Mouse (Mus musculus) heart, embryonic 15.5 days (tissue): ENCODE data around the gene Nbas. TPM values are rescaled to one million over a fixed set of nuclear protein-coding genes. Genes with fewer than 3 reads are reported as not detected.

Experiments used
- ATAC-seq: fragments of 200-750 bp; cut with Nextera tagmentation; replicated peaks from 2 replicates; pipeline ENCODE4 v1.8.0; 2017; ENCODE audit warnings: low read depth, moderate TSS enrichment; ENCODE audit not compliant: insufficient number of reproducible peaks, insufficient read depth, low FRiP score
- H3K27ac ChIP-seq: fragments of 300-500 bp; sonication (generic); 2 replicates; pipeline ENCODE4 v1.5.1; 2015; ENCODE audit warnings: mild to moderate bottlenecking, inconsistent platforms
- H3K27me3 ChIP-seq: fragments of 300-500 bp; sonication (generic); 2 replicates; pipeline ENCODE4 v1.6.1; 2015; ENCODE audit warnings: inconsistent platforms
- H3K36me3 ChIP-seq: fragments of 300-500 bp; sonication (generic); 2 replicates; pipeline ENCODE4 v1.6.1; 2015; ENCODE audit warnings: mild to moderate bottlenecking, inconsistent platforms
- H3K4me1 ChIP-seq: fragments of 300-500 bp; sonication (generic); replicated peaks from 2 replicates; pipeline ENCODE4 v1.6.1; 2015; ENCODE audit warnings: inconsistent platforms
- H3K4me2 ChIP-seq: fragments of 300-500 bp; sonication (generic); 2 replicates; pipeline ENCODE4 v1.6.1; 2015; ENCODE audit warnings: inconsistent platforms, mild to moderate bottlenecking, moderate library complexity
- H3K4me3 ChIP-seq: fragments of 300-500 bp; sonication (generic); 2 replicates; pipeline ENCODE4 v1.5.1; 2015; ENCODE audit warnings: mild to moderate bottlenecking, inconsistent platforms
- H3K9ac ChIP-seq: fragments of 300-500 bp; sonication (generic); 2 replicates; pipeline ENCODE4 v1.6.1; 2015; ENCODE audit warnings: mild to moderate bottlenecking, inconsistent platforms
- H3K9me3 ChIP-seq: fragments of 300-500 bp; sonication (generic); replicated peaks from 2 replicates; pipeline ENCODE4 v1.6.1; 2016; ENCODE audit warnings: inconsistent platforms
- WGBS: fragments of 180-500 bp; shearing (Covaris S2); methylation state at CpG from one replicate; pipeline ENCODE4 v1.1.7; 2015; ENCODE audit warnings: mixed read lengths; 5-methylcytosine and 5-hydroxymethylcytosine counted together
- polyA plus RNA-seq: library from polyadenylated mRNA; unstranded; fragments of >200 nt; fragmentation: Nextera tagmentation; extraction: Ambion mirVana; gene quantifications from 2 replicates; pipeline ENCODE4 v1.2.1, GENCODE M21; 2015

Nbas gene
- polyA plus RNA-seq, 1 experiment from 2014 or later = 5.7 TPM

DNA sequence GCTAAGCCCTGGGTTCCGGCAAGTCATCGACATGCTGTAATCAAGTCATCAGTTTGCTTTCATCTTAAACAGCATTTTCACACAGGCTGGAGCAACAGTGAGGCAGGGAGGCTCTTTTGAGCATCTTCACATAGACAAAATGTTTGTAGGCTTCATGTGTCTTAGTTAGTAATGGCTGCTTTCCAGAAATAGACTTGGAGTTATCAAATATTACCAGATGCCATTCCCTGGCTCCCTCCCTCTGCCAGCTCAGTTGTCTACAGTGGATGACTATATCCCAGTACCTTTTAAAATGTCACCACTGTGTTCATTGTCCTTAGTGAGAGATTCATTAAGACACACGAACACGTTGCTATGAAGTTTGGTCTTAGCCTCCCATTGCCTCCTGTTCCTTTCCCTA, 270.2 kb downstream of the Nbas start:
- Histone ChIP-seq H3K4me1 (peaks cover 6% of the 10 kb centered on the region; the same call in 1 of the 2 replicates), H3K4me3 (no peak overlapping the region), H3K27ac (no peak overlapping the region), H3K9ac (no peak overlapping the region), H3K27me3 (no peaks in the 10 kb centered on the region), H3K4me2 (no peak overlapping the region), H3K9me3 (no peaks in the 10 kb centered on the region), H3K36me3 (no peaks in the 10 kb centered on the region)
- ATAC-seq = no peak
- 80% methylated on average over 4 of the region's 4 CpGs for WGBS

GRCm38 (mm10) chr12:13543806-13544205, 274.9 kb downstream of the Nbas start:
- peaks cover 6% of the 10 kb centered on the region; the same call in 1 of the 2 replicates for H3K4me1 ChIP-seq
- H3K27ac ChIP-seq = no peak overlapping the region
- no peaks in the 10 kb centered on the region for H3K9me3 ChIP-seq
- H3K4me2 ChIP-seq = no peak overlapping the region
- H3K36me3 ChIP-seq = no peaks in the 10 kb centered on the region
- ATAC-seq = no peak
- no peak overlapping the region for H3K4me3 ChIP-seq
- no peaks in the 10 kb centered on the region for H3K27me3 ChIP-seq
- 83% methylated on average over 5 of the region's 5 CpGs for WGBS
- no peak overlapping the region for H3K9ac ChIP-seq

GRCm38 (mm10) chr12:13563646-13564289, 294.8 kb downstream of the Nbas start:
- Histone ChIP-seq H3K4me3 (no peak overlapping the region), H3K27ac (no peak overlapping the region), H3K4me1 (no peaks in the 10 kb centered on the region), H3K36me3 (no peaks in the 10 kb centered on the region), H3K9ac (no peak overlapping the region), H3K27me3 (no peaks in the 10 kb centered on the region), H3K4me2 (no peak overlapping the region), H3K9me3 (no peaks in the 10 kb centered on the region)
- 80% methylated on average over 5 of the region's 5 CpGs for WGBS
- ATAC-seq = no peak

DNA sequence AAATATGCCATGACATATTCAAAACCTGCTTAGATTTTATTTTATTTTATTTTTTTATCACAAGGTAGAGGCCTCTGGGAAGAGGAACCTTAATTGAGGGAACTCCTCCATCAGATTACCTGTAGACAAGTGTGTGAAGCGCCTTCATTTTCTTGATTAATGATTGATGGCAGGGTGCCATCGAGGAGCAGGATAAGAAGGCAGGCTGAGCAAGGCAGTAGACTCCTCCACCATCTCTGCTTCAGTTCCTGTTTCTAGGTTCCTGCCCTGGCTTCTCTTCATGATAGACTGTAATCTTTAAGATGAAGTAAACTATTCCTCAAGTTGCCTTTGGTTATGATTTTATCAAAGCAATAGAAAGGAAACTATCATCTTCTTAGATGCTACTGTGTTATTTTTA, 295.4 kb downstream of the Nbas start:
- Histone ChIP-seq H3K4me2 (no peak overlapping the region), H3K9ac (no peak overlapping the region), H3K27me3 (no peaks in the 10 kb centered on the region), H3K36me3 (no peaks in the 10 kb centered on the region), H3K27ac (no peak overlapping the region), H3K9me3 (no peaks in the 10 kb centered on the region), H3K4me3 (no peak overlapping the region), H3K4me1 (no peaks in the 10 kb centered on the region)
- no peak for ATAC-seq
- WGBS = 74% methylated on average over 2 of the region's 2 CpGs

GRCm38 (mm10) chr12:13566421-13566820, 297.5 kb downstream of the Nbas start:
- Histone ChIP-seq H3K9me3 (no peaks in the 10 kb centered on the region), H3K36me3 (no peaks in the 10 kb centered on the region), H3K27me3 (no peaks in the 10 kb centered on the region), H3K27ac (no peak overlapping the region), H3K9ac (no peak overlapping the region), H3K4me3 (no peak overlapping the region), H3K4me1 (no peaks in the 10 kb centered on the region), H3K4me2 (no peak overlapping the region)
- ATAC-seq = no peak
- WGBS = 80% methylated on average over 7 of the region's 7 CpGs

GRCm38 (mm10) chr12:13575158-13575557, 306.2 kb downstream of the Nbas start:
- Histone ChIP-seq H3K27ac (no peak overlapping the region), H3K4me3 (no peak overlapping the region), H3K9ac (no peak overlapping the region), H3K36me3 (no peaks in the 10 kb centered on the region), H3K4me1 (0 out of 2 replicates have a peak, but pooled peaks cover 4% of the 10 kb centered on the region), H3K9me3 (no peaks in the 10 kb centered on the region), H3K4me2 (no peak overlapping the region), H3K27me3 (no peaks in the 10 kb centered on the region)
- ATAC-seq = no peak
- WGBS = 66% methylated on average over 4 of the region's 4 CpGs

DNA sequence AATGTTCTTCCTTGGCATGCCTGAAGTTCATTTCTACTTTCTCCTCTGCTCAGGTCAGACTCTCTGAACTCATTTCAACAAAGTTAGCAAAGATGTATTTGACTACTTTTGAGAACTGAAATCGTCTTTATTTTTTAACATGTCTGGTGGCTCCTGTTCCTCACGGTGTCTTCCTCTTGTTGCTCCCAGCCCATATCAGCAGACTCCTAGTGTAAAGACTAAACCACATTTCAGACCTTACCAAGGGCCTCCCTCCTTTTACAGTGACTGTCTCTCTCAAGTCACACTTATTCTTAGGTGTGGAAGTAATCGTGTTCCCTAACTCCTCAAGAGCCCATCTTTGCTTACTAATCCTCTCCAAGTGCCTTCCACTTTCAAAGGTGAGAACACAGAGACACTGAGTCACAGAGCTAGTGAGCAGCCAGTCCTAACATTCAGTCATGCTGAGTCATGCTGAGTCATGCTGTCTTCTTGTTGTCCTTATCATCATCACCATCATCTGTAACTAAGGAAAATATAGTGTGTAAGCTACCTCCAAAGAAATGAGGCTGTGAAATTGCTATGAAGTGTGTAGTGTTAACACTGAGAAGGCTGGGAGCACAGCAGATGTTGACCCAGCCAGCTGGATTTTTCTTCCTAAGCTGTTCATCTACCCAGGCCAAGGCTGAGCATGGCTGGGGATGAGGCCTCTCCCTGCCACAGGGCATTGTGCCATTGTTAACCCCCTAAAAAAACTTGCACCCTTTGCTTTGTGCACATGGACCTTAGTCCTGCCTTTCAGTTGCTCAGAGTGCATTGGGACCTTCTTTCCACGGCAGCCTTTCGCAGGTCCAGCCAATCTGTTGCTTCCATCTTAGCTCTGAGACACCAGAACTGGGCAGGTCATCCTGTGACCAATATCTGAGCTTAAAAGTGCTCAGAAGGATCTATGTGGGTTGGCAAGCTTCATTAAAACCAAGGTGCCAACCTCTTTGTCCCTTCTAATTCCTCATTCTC, 307.0 kb downstream of the Nbas start:
- Histone ChIP-seq H3K36me3 (no peaks in the 10 kb centered on the region), H3K27me3 (no peaks in the 10 kb centered on the region), H3K4me3 (no peak overlapping the region), H3K4me2 (no peak overlapping the region), H3K27ac (no peak overlapping the region), H3K4me1 (0 out of 2 replicates have a peak, but pooled peaks cover 4% of the 10 kb centered on the region), H3K9ac (no peak overlapping the region), H3K9me3 (no peaks in the 10 kb centered on the region)
- no peak for ATAC-seq
- 77% methylated on average over 5 of the region's 5 CpGs for WGBS

GRCm38 (mm10) chr12:13576761-13577160, 307.8 kb downstream of the Nbas start:
- WGBS = 35% methylated on average over 4 of the region's 4 CpGs
- Histone ChIP-seq H3K9me3 (no peaks in the 10 kb centered on the region), H3K4me3 (no peak overlapping the region), H3K4me2 (no peak overlapping the region), H3K4me1 (0 out of 2 replicates have a peak, but pooled peaks cover 4% of the 10 kb centered on the region), H3K9ac (no peak overlapping the region), H3K27ac (no peak overlapping the region), H3K36me3 (no peaks in the 10 kb centered on the region), H3K27me3 (no peaks in the 10 kb centered on the region)
- no peak for ATAC-seq

DNA sequence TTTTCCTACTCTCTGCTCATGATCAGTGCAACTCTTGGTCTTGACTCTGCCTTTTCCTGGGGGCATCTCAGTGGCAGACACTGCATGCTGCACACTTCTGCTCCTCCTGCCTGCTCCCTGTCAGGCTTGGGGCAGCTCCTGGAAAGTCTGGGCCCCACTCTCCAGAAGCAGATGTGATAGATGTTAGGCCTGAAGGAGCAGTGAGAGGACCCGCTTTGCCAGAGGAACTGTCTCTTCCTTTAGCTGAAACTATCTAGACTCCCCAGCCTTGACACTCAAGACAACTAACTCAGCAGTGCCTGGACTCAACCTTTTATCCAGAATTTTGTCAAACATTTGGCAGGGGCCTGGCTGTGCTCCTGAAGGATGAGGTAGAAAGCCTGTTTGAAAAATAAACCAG, 311.9 kb downstream of the Nbas start:
- no peaks in the 10 kb centered on the region for H3K36me3 ChIP-seq
- 79% methylated on average over 1 of the region's 1 CpGs for WGBS
- H3K4me3 ChIP-seq = no peak overlapping the region
- no peak for ATAC-seq
- H3K9me3 ChIP-seq = no peaks in the 10 kb centered on the region
- H3K9ac ChIP-seq = no peak overlapping the region
- no peak overlapping the region for H3K27ac ChIP-seq
- no peaks in the 10 kb centered on the region for H3K27me3 ChIP-seq
- H3K4me1 ChIP-seq = 0 out of 2 replicates have a peak, but pooled peaks cover 4% of the 10 kb centered on the region
- H3K4me2 ChIP-seq = no peak overlapping the region

DNA sequence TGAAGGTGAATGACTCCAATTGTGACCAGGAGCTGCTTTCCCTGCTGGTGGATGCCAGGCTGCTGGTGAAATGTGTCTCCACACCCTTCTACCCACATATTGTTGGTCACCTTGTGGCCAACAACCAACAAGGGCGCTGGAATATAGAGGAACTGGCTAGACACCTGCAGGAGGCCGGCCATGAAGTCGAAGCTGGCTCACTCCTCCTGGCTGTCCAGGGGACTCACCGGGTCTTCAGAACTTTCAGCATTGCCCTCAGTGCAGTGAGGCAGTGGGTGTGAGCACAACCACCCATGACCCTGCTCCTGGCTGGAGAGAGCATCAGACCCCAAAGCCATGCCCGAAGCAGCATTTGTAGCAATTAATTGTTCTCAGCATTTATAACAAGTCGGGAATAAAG, 314.5 kb downstream of the Nbas start:
- no peak overlapping the region for H3K9ac ChIP-seq
- no peaks in the 10 kb centered on the region for H3K9me3 ChIP-seq
- H3K27ac ChIP-seq = no peak overlapping the region
- no peak overlapping the region for H3K4me2 ChIP-seq
- ATAC-seq = no peak
- H3K4me3 ChIP-seq = no peak overlapping the region
- no peaks in the 10 kb centered on the region for H3K27me3 ChIP-seq
- WGBS = 91% methylated on average over 6 of the region's 6 CpGs
- no peaks in the 10 kb centered on the region for H3K36me3 ChIP-seq
- no peaks in the 10 kb centered on the region for H3K4me1 ChIP-seq

GRCm38 (mm10) chr12:13585527-13586156, 316.7 kb downstream of the Nbas start:
- Histone ChIP-seq H3K4me3 (no peak overlapping the region), H3K27ac (no peak overlapping the region), H3K27me3 (no peaks in the 10 kb centered on the region), H3K4me2 (no peak overlapping the region), H3K36me3 (no peaks in the 10 kb centered on the region), H3K9ac (no peak overlapping the region), H3K4me1 (no peaks in the 10 kb centered on the region), H3K9me3 (no peaks in the 10 kb centered on the region)
- 87% methylated on average over 6 of the region's 6 CpGs for WGBS
- ATAC-seq = no peak
